Mouse (Mus musculus) intestine, embryonic 15.5 days (tissue): ENCODE measurements at regions not wholly inside any gene's neighbourhood (a gene's known extent, or its start where the extent isn't known, plus 50 kb on each side); places are given as distances from the start of the nearest gene placed in this dataset.

Experiments used
- ATAC-seq: fragments of 200-750 bp; cut with Nextera tagmentation; 2 replicates; pipeline ENCODE4 v1.8.0; 2017; ENCODE audit warnings: moderate TSS enrichment, moderate library complexity
- H3K27ac ChIP-seq: fragments of 300-500 bp; sonication (generic); 2 replicates; pipeline ENCODE4 v1.5.1; 2015; ENCODE audit warnings: mild to moderate bottlenecking, inconsistent platforms
- H3K27me3 ChIP-seq: fragments of 300-500 bp; sonication (generic); replicated peaks from 2 replicates; pipeline ENCODE4 v1.6.1; 2015; ENCODE audit warnings: inconsistent platforms
- H3K36me3 ChIP-seq: fragments of 300-500 bp; sonication (generic); 2 replicates; pipeline ENCODE4 v1.6.1; 2015; ENCODE audit warnings: inconsistent platforms
- H3K4me1 ChIP-seq: fragments of 300-500 bp; sonication (generic); replicated peaks from 2 replicates; pipeline ENCODE4 v1.6.1; 2015; ENCODE audit warnings: inconsistent platforms
- H3K4me2 ChIP-seq: fragments of 300-500 bp; sonication (generic); replicated peaks from 2 replicates; pipeline ENCODE4 v1.6.1; 2015; ENCODE audit warnings: mild to moderate bottlenecking, inconsistent platforms
- H3K4me3 ChIP-seq: fragments of 300-500 bp; sonication (generic); replicated peaks from 2 replicates; pipeline ENCODE4 v1.5.1; 2015; ENCODE audit warnings: inconsistent platforms
- H3K9ac ChIP-seq: fragments of 300-500 bp; sonication (generic); 2 replicates; pipeline ENCODE4 v1.6.1; 2015; ENCODE audit warnings: inconsistent platforms
- H3K9me3 ChIP-seq: fragments of 300-500 bp; sonication (generic); 2 replicates; pipeline ENCODE4 v1.6.1; 2016; ENCODE audit warnings: inconsistent platforms
- WGBS: fragments of 180-500 bp; shearing (Covaris S2); methylation state at CpG from one replicate; pipeline ENCODE4 v1.1.7; 2015; 5-methylcytosine and 5-hydroxymethylcytosine counted together

DNA sequence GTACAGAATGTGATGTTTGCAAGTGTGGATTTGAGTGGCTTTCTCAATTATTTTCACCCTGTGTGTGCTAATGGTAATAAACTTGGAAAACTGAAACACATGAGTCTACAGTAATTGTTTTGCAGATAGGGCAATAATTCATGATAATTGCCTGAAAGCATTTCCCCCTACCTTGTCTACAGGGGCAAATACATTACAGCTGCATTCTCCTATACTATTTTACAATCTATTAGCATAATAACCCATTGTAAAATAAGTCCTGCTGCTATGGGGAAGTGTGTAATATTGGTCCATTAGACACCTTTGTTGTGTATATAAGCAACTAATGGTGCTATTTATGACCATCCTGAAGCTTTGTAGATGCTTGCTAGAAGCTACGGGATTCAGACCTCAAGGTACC is 327.4 kb upstream of the 4930452B06Rik start:
- Histone ChIP-seq H3K9ac (no peak overlapping the region), H3K36me3 (no peaks in the 10 kb centered on the region), H3K4me3 (no peak overlapping the region), H3K27me3 (no peaks in the 10 kb centered on the region), H3K27ac (no peak overlapping the region), H3K4me2 (no peak overlapping the region), H3K9me3 (no peaks in the 10 kb centered on the region), H3K4me1 (no peaks in the 10 kb centered on the region)
- no peak for ATAC-seq
- 75% methylated on average over 1 of the region's 1 CpGs for WGBS

DNA sequence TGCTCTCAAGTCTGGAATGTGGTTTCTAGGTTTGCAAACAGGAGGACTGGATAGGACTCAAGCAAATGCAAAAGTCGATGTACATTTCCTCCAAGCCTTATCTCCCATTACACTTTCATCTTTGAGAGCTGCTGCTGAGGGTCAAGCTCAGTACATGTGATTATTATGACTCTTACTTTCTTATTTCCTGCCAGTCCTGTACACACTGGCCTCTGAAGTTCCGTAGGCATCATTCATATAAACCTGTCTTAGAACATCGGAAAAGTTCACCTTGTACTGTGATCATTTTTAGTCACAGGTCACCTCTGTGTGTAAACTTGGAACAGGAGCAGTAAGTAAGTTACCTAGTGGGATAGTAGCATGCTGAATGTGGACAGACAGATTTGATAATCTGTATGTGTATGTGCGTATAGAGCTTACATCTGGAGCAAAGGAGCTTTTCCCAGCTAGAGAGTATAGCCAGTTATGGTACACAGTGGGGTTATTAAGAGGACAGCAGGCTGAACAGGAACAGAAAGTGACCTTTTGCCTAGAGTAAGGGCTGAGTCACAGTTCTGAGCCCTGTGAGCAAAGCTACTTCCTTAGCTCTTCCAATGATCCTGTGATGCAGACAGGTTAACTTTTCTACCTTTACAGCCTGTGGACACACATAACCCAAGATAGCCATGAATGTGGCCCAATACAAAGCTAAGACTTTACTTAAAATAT is 319.2 kb upstream of the 4930452B06Rik start:
- H3K36me3 ChIP-seq: no peaks in the 10 kb centered on the region
- H3K9me3 ChIP-seq: no peaks in the 10 kb centered on the region
- H3K4me3 ChIP-seq: no peak overlapping the region
- no peak overlapping the region for H3K27ac ChIP-seq
- no peaks in the 10 kb centered on the region for H3K27me3 ChIP-seq
- H3K9ac ChIP-seq: no peak overlapping the region
- ATAC-seq: no peak
- no peaks in the 10 kb centered on the region for H3K4me1 ChIP-seq
- WGBS: 83% methylated on average over 4 of the region's 4 CpGs
- H3K4me2 ChIP-seq: no peak overlapping the region

DNA sequence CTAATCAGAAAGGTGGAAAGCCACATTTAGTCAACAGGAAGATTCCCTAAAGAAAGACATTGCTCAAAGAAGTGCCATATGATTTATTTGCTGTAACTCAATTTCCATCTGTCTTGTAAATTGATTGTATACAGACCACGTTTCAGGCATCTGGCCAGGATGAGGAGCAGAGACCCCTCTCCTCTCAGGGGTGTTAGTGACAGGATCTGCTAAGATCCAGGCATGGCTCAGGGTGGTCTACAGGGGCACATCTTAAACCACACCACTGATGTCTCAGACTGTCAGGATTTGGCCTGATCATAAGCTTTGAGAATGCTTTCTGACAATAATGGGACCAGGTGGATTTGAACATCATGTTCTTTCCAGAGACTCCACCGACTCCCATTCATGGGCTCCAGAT is 295.5 kb upstream of the 4930452B06Rik start:
- Histone ChIP-seq H3K36me3 (no peaks in the 10 kb centered on the region), H3K4me3 (no peak overlapping the region), H3K4me1 (no peaks in the 10 kb centered on the region), H3K4me2 (no peak overlapping the region), H3K27me3 (no peaks in the 10 kb centered on the region), H3K9ac (no peak overlapping the region), H3K27ac (no peak overlapping the region), H3K9me3 (no peaks in the 10 kb centered on the region)
- 43% methylated on average over 2 of the region's 2 CpGs for WGBS
- ATAC-seq: no peak

DNA sequence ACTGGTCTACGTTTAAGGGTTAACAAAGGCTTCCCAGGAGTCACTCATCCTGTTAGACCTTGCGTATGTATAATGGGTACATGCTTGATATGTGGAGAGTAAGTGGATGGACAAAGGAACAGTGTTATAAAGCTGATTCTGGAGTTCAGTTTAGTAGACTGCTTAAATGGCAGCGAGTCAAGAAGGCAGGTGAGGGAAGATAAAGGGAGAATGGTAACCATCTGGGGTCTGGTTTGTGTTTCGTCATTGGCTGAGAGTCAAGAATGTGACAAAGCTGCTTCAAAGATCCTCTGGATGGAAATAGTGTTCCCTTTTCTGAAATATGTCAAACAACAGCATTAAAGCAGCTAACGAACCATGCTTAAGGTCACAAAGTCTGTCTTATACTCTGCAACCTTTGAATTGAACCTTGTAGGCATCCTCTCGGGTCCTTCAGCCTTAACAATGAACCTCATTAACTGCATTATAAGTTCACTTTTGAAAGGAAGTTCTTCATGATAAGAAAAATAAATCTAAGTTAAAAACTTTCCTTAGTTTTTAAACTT is 286.9 kb upstream of the 4930452B06Rik start:
- H3K9ac ChIP-seq: no peak overlapping the region
- no peaks in the 10 kb centered on the region for H3K4me1 ChIP-seq
- H3K9me3 ChIP-seq: no peaks in the 10 kb centered on the region
- 44% methylated on average over 6 of the region's 6 CpGs for WGBS
- H3K4me2 ChIP-seq: no peak overlapping the region
- no peak for ATAC-seq
- no peaks in the 10 kb centered on the region for H3K36me3 ChIP-seq
- no peak overlapping the region for H3K4me3 ChIP-seq
- no peak overlapping the region for H3K27ac ChIP-seq
- no peaks in the 10 kb centered on the region for H3K27me3 ChIP-seq

DNA sequence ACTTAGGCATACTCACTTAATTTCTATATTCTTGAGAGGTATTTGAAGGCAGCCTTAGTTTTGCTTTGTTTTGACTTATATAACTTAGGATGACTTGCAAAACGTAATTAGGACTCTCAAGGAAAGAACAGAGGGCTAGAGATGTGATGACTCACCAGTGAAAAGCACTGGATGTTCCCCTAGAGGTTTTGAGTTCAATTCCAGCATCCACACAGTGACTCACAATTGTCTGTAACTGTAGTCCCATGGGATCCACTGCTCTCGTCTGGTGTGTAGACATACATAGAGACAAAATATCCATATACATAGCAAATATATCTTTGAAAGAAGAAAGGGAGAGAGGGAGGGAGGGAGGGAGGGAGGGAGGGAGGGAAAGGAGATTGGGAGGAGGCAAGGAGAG is 282.7 kb upstream of the 4930452B06Rik start:
- 65% methylated on average over 2 of the region's 2 CpGs for WGBS
- H3K4me1 ChIP-seq: no peaks in the 10 kb centered on the region

DNA sequence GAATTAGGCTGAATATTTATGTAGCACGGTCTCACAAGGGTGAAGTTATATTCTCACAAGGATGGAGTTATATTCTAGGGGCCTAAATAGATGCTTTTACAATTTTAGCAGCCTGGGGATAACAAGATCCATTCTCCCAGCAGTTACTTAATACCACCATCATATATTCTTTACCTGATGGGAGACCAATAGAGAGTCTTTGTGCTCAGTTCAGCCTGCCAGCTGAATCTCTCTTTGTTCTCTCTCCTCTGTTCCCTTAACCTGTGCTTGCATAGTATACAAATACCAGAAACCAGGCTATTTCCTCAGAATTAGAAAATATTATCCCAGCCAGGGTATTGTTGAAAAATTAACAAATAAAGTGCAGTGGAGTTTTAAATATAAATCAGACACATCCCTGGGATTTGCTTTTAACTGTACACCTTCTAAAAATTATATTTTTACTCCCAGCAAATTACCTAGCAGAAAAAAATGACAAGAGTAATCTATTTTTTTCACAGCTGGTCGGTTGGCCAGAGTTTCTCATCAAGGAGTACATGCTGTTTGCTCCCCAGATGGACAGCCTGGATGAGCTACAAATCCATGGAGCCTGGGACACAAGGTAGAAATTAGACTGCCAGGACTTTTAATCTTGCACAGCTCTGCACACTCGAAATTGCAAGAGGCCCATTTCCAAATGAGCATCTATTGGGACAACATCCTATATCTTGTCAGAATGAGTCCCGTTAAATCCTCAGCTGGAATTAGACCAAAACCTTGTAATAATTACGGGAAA is 281.0 kb upstream of the 4930452B06Rik start:
- no peaks in the 10 kb centered on the region for H3K27me3 ChIP-seq
- H3K4me1 ChIP-seq: no peaks in the 10 kb centered on the region
- 75% methylated on average over 5 of the region's 5 CpGs for WGBS
- H3K9ac ChIP-seq: no peak overlapping the region
- no peak for ATAC-seq
- no peaks in the 10 kb centered on the region for H3K36me3 ChIP-seq
- no peak overlapping the region for H3K27ac ChIP-seq
- H3K9me3 ChIP-seq: no peaks in the 10 kb centered on the region
- no peak overlapping the region for H3K4me2 ChIP-seq
- no peak overlapping the region for H3K4me3 ChIP-seq

More for the DNA sequence above, 282.7 kb upstream of the 4930452B06Rik start:
- Histone ChIP-seq H3K27ac (no peak overlapping the region), H3K27me3 (no peaks in the 10 kb centered on the region), H3K9ac (no peak overlapping the region), H3K36me3 (no peaks in the 10 kb centered on the region), H3K4me2 (no peak overlapping the region), H3K4me3 (no peak overlapping the region), H3K9me3 (no peaks in the 10 kb centered on the region)
- no peak for ATAC-seq

DNA sequence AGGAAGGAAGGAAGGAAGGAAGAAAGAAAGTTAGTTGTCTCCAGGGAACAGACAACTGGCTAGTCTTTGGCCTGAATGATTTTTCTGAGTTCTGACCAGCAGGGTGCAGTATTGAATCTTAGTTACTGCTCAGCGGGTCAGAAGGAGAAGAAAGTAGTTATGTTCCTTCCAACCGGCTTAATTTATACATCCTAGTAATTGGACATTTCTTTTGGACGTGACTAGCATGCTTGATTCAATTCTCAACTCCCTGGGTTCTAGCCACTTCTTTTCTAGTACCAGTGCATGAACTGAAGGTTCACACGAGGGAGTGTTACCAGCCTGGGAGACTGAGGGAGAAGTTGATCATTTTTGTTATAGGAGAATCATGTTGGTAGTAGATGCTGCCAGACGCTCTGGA is 269.1 kb upstream of the 4930452B06Rik start:
- no peaks in the 10 kb centered on the region for H3K36me3 ChIP-seq
- 25% methylated on average over 5 of the region's 5 CpGs for WGBS
- no peak overlapping the region for H3K4me2 ChIP-seq
- no peaks in the 10 kb centered on the region for H3K9me3 ChIP-seq
- no peak overlapping the region for H3K9ac ChIP-seq
- H3K4me1 ChIP-seq: no peaks in the 10 kb centered on the region
- no peak for ATAC-seq
- H3K27me3 ChIP-seq: no peaks in the 10 kb centered on the region
- no peak overlapping the region for H3K27ac ChIP-seq
- H3K4me3 ChIP-seq: no peak overlapping the region
